Mouse (Mus musculus): ENCODE results near the gene Fam214a.

Fam214a gene

GRCm38 (mm10) chr9:74952756-74953247, at the start of gene Fam214a:
Gene Fam214a, plus strand, starts transcription at chr9:74952884.
- peak; percentile 78 for DNase-seq (ENCODE audit: low read depth)

- peak; percentile 46 for DNase-seq (ENCODE audit: low read depth)
Observed at GRCm38 (mm10) chr9:74904866-74905508, 47.7 kb upstream of the Fam214a start.

DNA sequence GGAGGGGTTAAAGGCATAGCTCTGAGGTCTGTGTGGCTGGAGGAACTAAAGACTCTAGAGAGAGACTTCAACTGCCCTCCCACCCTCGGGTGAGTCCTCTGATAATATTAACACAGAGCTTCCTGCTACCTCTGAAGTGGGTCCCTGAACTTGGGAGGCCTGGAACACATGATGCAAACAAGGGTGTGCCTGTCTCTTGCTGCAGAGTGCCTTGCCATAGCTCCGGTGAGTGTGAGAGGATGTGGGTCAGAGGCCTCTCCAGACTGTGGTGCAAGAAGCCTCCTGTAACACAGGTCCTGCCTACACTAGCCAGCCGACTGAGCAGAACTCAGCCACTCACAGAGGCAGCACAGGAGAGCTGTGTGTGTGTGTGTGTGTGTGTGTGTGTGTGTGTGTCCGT, 45.7 kb upstream of the Fam214a start:
- DNase-seq (ENCODE audit: low read depth): no peak

GRCm38 (mm10) chr9:74909245-74909644, 43.4 kb upstream of the Fam214a start:
- DNase-seq (ENCODE audit: low read depth): no peak

DNA sequence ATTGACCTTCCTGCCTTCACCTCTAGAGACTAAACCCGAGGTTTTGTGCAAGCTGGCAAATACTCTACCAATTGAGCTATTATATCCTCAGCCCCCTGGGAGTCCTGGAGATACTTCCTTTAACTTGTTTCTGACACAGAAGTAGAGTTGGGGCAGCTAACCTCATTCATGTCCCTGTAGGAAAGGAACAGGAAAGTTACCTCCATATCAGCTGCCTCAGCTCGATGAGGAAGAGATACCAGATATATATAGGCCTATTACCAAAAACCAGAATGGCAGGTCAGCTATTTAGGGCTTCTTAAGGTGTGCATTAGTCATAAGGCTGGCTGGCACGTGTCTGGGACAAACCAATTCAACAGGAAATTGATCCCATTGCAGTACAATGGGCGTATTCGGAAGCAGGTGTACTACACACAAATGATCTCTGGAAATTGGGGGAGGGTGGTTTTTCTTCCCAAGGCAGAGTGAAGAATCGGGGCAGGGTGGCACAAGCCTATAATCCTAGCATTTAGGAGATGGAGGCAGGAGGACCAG, 42.4 kb upstream of the Fam214a start:
- DNase-seq (ENCODE audit: low read depth): no peak

DNA sequence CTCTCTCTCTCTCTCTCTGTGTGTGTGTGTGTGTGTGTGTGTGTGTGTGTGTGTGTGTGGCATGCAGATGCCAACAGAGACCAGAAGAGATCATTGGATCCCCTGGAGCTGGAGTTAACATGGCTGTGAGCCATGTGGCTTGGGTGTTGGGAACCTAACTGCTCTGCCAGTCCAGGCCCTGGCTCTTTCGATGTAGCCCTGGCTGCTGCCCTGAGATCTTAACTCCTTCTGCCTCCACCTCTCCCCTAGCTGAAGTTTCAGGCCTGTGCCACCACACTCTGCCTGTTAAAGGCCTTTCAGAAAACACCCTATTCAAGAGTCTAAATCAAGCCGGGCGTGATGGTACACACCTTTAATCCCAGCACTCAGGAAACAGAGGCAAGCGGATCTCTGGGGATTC, 41.3 kb upstream of the Fam214a start:
- DNase-seq (ENCODE audit: low read depth): no peak

GRCm38 (mm10) chr9:74911919-74912318, 40.8 kb upstream of the Fam214a start:
- DNase-seq (ENCODE audit: low read depth): no peak

- DNase-seq (ENCODE audit: low read depth): no peak
Observed at GRCm38 (mm10) chr9:74912619-74913376, 39.9 kb upstream of the Fam214a start.

DNA sequence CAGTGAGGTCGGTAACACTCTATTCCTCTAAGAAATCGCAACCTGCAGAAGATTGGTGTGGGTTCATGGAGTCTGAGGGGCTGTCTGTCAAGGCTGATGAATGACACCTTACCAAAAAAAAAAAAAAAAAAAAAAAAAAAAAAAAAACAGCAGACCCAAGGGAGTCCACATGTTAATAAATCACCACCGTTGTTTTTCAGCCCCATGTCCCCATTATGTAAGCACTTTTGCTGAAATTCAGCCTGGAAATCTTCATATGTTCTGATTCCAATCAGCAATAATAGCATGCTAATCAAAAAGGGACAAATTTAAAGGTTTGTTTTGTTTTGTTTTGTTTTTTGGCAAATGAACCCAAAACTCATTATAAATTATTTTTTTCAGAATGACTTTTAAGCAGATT, 37.1 kb upstream of the Fam214a start:
- DNase-seq (ENCODE audit: low read depth): no peak

GRCm38 (mm10) chr9:74920450-74920849, 32.2 kb upstream of the Fam214a start:
- no peak for DNase-seq (ENCODE audit: low read depth)

DNA sequence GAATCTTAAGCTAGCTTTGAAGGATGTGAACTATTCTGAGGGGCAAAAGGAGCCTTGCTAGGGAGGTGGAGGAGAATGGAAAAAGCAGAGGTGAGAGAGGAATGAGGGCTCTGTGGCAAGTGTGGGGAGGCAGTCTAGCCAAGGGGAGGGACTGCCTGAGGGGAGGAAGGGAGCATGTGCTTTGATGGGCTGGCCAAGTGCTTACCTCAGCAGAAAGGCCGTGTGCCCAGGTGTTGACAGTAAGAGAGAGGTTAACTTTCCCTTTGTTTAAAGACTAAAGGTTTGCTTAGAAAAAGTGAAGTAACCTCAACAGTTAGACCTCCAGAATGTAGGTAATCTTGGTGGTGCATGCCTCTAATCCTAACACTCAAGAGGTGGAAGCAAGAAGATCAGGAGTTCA, 31.3 kb upstream of the Fam214a start:
- no peak for DNase-seq (ENCODE audit: low read depth)

DNA sequence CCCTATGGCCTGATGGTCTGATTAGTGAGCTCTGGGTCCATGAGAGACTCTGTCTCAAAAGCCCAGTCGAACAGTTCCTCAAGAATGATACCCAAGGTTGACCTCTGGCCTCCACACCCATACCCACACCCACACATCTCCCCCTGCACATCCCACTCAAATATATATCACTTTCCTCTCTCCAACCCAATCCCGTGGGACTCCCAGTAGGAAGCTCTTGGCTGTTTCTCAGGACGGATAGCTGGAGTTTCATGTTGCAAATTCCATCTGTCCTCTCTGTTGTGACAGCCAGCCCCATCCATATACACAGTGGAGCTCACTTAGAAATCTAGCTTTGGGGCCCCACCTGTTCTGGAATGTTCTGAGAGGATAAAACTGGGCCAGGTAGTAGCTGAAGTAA, 29.8 kb upstream of the Fam214a start:
- no peak for DNase-seq (ENCODE audit: low read depth)

DNA sequence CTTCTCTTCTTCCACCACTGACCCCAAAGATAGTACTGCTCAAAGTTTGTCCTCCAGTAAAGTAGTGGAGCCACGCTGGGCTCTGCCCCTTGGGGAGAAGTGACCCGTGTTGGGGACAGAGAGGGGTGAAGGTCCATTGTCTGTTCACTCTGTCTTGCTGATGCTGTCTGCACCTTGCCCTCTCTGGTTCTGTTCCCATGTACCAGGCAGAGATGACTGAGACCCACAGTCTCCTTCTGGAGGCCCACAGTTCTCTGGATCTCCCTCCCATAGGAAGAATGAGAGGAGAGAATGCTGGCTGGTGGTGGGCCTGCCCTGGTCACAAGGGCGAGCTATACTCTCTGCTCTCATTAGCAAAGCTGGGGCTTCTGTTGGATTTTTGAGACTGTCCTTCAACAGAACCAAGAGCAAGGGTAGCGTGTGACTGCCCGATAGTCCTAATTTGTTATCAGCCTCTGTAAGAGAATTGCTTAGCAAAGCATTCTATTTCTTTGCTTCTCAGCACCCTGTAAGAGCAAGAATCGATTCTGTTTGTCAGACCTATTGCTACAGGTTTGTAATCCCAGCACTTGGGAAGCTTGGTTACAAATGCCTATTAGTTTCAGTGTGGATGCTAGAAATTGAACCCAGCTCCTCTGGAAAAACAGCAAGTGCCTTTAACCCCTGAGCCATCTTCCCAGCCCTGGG, 29.2 kb upstream of the Fam214a start:
- DNase-seq (ENCODE audit: low read depth): no peak

DNA sequence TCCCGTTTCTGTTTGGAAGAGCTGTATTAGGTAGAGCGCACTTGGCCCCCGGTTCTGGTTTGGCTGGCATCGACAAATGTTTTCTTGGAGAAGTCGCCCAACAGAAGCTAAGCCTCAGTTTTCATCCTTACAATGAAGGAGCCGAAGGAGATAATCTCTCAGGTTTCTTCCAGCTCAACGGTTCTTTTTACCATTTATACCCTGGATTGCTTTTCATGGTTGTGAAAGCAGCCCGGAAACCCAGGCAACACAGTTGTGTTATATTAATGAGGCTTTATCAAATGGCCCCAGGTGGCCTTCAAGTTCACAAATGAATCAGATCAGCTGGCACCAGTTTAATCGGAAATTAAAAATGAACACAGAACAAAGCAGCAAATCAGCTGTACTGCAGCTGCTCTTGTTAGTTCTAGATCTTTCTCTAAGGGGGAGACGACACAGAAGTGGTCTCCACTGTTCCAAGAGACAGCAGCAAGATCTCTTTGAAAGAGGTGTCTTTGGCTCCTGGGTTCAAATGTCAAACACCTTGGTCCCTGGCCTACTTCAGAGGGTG, 27.4 kb upstream of the Fam214a start:
- no peak for DNase-seq (ENCODE audit: low read depth)

DNA sequence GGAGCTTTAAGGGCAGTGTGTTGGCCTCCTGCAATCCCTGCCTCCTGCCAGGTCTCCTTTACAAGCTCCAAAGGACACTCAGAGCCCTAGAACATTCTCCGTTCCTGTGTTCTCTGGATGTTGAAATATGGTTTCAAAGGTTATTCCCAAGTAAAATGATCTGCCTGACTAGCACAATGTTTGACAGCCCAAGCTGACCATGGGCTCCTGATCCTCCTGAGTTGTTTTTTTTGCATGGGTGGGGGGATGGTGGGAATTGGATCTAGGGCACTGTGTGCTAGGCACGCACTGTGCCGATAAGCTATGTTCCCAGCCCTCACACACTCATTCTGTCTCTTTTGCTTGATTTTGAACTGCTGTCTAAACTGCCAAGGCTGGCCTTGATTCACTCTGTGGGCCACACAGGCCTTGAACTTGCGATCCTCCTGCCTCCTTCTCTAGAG, 22.7 kb upstream of the Fam214a start:
- DNase-seq (ENCODE audit: low read depth): no peak

- no peak for DNase-seq (ENCODE audit: low read depth)
Observed at GRCm38 (mm10) chr9:74930653-74931052, 22.0 kb upstream of the Fam214a start.

- DNase-seq (ENCODE audit: low read depth): no peak
Observed at GRCm38 (mm10) chr9:74935289-74935688, 17.4 kb upstream of the Fam214a start.

- DNase-seq (ENCODE audit: low read depth): no peak
Observed at GRCm38 (mm10) chr9:74937761-74938160, 14.9 kb upstream of the Fam214a start.

DNA sequence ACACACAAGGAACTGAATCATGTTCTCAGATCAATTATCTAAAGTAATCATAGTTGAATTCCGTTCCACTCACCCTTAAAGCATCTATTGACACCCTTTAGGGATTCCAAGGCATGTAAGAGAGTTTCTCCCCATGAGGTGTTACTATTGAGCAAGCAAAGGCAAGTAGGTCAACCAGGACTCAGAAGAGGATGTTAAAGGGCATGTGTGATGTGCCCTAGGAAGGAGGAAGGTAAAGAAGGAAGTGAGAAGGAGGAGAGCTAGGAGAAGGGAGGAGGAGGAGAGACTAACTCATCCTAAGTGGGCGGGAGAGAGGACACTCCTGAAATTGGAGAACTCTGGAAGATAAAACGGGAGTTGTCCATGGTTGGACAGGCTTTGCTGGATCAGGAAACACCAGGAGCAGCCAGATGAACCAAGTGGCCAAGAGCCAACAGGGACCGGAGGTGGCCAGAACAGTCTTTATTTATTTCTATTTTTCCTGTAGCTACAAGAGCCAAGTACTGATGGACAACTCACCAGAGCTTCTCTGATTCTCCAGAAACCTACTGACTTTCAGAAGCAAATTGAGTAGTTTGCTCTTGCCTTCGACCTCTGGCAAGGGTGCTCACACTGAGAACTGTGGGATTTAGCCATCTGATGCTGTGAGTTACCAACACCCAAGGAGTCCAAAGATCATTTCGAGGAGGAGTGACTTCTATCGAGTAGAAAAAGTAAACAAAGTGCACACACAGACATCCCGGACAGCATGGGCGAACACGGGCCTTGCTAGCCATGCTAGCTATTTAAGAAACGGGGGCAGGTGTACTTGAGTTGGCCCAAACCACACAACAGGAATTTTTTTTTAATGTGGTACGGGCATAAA, 13.8 kb upstream of the Fam214a start:
- no peak for DNase-seq (ENCODE audit: low read depth)

DNA sequence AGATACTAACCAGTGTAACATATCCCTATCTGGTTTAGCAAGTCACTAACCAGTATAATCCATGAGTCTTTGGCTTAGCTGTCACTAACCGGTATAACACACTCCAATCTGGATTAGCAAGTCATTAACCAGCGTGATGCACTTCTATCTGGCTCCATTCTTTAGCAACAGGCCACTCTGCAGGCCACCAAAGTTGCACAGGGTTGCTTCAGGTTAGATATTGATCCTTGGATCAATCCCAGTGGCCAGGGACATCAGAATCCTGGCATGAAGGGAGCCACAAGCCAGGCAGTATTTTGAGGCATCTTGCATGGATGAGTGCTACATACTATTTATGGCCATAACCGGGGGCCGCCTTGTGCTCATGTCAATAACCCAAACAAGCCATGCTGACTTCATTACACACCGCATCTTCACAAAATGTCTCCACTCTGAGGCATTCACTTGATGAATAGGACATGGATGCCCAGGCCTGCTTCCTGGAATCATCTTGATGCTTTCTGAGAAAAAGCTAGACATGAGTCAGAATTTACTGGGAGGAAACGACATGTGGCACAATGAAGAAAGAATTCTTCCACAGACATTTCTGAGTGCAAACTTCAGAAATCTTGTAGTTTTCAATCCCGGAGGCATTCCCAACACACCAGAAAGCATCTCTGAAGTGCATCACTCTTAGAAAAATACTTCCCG, 5.8 kb upstream of the Fam214a start:
- no peak for DNase-seq (ENCODE audit: low read depth)

DNA sequence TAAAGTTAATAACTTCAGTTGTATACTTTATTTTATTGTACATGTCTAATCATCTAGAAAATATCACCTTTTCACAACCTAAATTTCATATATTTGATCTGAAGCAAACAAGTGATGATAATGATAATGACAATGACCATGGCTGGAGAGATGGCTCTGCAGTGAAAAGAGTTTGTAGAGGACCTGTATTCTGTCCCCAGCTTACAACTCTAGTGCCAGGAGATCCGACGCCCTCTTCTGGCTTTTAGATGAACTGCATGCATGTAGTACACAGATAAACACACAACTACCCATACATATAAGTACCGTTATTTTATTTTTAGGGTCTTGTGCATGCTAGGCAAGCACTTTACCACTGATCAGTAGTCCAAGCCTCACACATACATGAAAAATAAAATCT, 1.2 kb upstream of the Fam214a start:
- DNase-seq (ENCODE audit: low read depth): no peak
